8 mouse cellular contexts compared by ENCODE assay signal in the genomic region with DNA sequence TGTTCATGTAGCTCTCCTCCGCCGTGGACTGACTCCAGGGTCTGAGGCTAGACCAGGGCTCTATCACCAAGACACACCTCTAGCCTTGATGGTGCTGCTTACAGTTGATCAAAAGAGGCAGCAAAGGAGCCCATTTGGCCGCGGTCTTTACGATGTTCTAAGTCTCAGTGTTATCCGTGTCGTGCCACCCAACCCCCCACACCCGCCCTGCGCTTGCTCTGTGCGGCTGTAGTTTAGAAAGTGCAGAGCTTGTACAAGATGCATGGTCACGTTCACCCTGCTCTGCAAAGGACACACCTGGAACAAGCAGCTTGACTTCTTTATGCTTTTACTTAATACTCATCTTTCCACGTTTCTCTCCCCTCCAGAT. TPM values are rescaled to one million over a fixed set of nuclear protein-coding genes. Genes with fewer than 3 reads are reported as not detected.
DNase-seq lines count a peak whose midpoint lies in the region; ATAC-seq and TF ChIP-seq lines count a peak whose summit lies in the region.

No protein-coding gene starts in this region.

- peak overlapping the region; percentile 38 for H3K4me2 ChIP-seq in forebrain, postnatal 0 days (ENCODE audit: low read depth)
- H3K4me2 ChIP-seq in liver, embryonic 11.5 days = peak overlapping the region; percentile 85

- WGBS in forebrain, postnatal 0 days = 62% methylated on average over 12 of the region's 12 CpGs
- WGBS in liver, embryonic 11.5 days = 19% methylated on average over 12 of the region's 12 CpGs
- WGBS in olfactory bulb, adult 2 months = 55% methylated on average over 12 of the region's 12 CpGs

- no peak overlapping the region for H3K9ac ChIP-seq in forebrain, postnatal 0 days
- peak overlapping the region; percentile 56 for H3K9ac ChIP-seq in liver, embryonic 11.5 days (ENCODE audit: low read depth, low read length)

- peaks cover 12% of the 10 kb centered on the region for H3K4me1 ChIP-seq in E14TG2a.4 (replicated peaks; ENCODE audit: low read depth, low read length)
- H3K4me1 ChIP-seq in forebrain, postnatal 0 days (ENCODE audit: insufficient read depth) = no peaks in the 10 kb centered on the region
- H3K4me1 ChIP-seq in liver, embryonic 11.5 days (replicated peaks; ENCODE audit: control insufficient read depth, insufficient read depth, low read length) = peaks cover 7% of the 10 kb centered on the region; the same call in 1 of the 2 replicates
- no peaks in the 10 kb centered on the region for H3K4me1 ChIP-seq in olfactory bulb, adult 2 months (ENCODE audit: control insufficient read depth, insufficient read depth, low read length)

- peak; percentile 9 for DNase-seq in adrenal gland, postnatal 25 days
- DNase-seq in adrenal gland, adult 18-20 months (ENCODE audit: low spot score in 2 of 2) = no peak
- no peak for DNase-seq in forebrain, postnatal 0 days
- DNase-seq in liver, embryonic 11.5 days (ENCODE audit: low spot score) = peak; percentile 59
- DNase-seq in cerebellum, adult 8-10 months = no peak
- no peak for DNase-seq in retina, embryonic 14.5 days (ENCODE audit: low spot score)

- no peak overlapping the region for H3K27ac ChIP-seq in forebrain, postnatal 0 days (ENCODE audit: low read depth, low read length)
- H3K27ac ChIP-seq in liver, embryonic 11.5 days (ENCODE audit: low read depth, low read length) = peak overlapping the region; percentile 45; the same call in 1 of the 2 replicates
- no peak overlapping the region for H3K27ac ChIP-seq in olfactory bulb, adult 2 months (ENCODE audit: insufficient read depth, low read depth, low read length)

- ATAC-seq in forebrain, postnatal 0 days = no peak
- ATAC-seq in liver, embryonic 11.5 days (replicated peaks; ENCODE audit: low FRiP score) = peak; percentile 68

- no peaks in the 10 kb centered on the region for H3K9me3 ChIP-seq in E14TG2a.4 (ENCODE audit: low read length)
- H3K9me3 ChIP-seq in forebrain, postnatal 0 days (ENCODE audit: low read length) = no peaks in the 10 kb centered on the region
- H3K9me3 ChIP-seq in liver, embryonic 11.5 days (ENCODE audit: control insufficient read depth, low read length) = no peaks in the 10 kb centered on the region

- 0 out of 2 replicates have a peak, but pooled peaks cover 3% of the 10 kb centered on the region for H3K36me3 ChIP-seq in E14TG2a.4 (ENCODE audit: insufficient read depth, low read length)
- no peaks in the 10 kb centered on the region for H3K36me3 ChIP-seq in forebrain, postnatal 0 days (ENCODE audit: insufficient read depth)
- no peaks in the 10 kb centered on the region for H3K36me3 ChIP-seq in liver, embryonic 11.5 days (ENCODE audit: control insufficient read depth, insufficient read depth, low read length)

- TF ChIP-seq POLR2A in olfactory bulb, adult 2 months (IDR thresholded peaks at IDR 0.05; ENCODE audit: insufficient read depth, low read depth, low read length) = no peak

- peak overlapping the region; percentile 64 for H3K4me3 ChIP-seq in E14TG2a.4 (replicated peaks; ENCODE audit: low read length)
- H3K4me3 ChIP-seq in forebrain, postnatal 0 days (ENCODE audit: low read depth, low read length) = 0 out of 2 replicates have a peak overlapping the region, but pooled peaks have one; percentile 11
- peak overlapping the region; percentile 50 for H3K4me3 ChIP-seq in liver, embryonic 11.5 days (ENCODE audit: low read depth, low read length)
- H3K4me3 ChIP-seq in olfactory bulb, adult 2 months (ENCODE audit: insufficient read depth, low read depth, low read length) = 0 out of 2 replicates have a peak overlapping the region, but pooled peaks have one; percentile 4

- peaks cover 5% of the 10 kb centered on the region; the same call in 1 of the 2 replicates for H3K27me3 ChIP-seq in E14TG2a.4 (ENCODE audit: insufficient read depth, low read length)
- H3K27me3 ChIP-seq in forebrain, postnatal 0 days (ENCODE audit: insufficient read depth, low read length) = no peaks in the 10 kb centered on the region
- H3K27me3 ChIP-seq in liver, embryonic 11.5 days (replicated peaks; ENCODE audit: control insufficient read depth, insufficient read depth, low read length) = no peaks in the 10 kb centered on the region

- TF ChIP-seq CTCF in E14TG2a.4 (conservative IDR thresholded peaks at IDR 0.05; ENCODE audit: low read length) = no peak
- TF ChIP-seq CTCF in forebrain, postnatal 0 days (IDR thresholded peaks at IDR 0.05; ENCODE audit: low read depth) = no peak
- TF ChIP-seq CTCF in olfactory bulb, adult 2 months (IDR thresholded peaks at IDR 0.05; ENCODE audit: insufficient read depth, low read depth, low read length) = no peak

RNA-seq across cellular contexts. Expression of a gene that starts 11.6 kb away (rescaled TPM):
- 17.2 and 21.0 TPM in 2 replicates for total RNA-seq in adrenal gland, postnatal 25 days (2021)
- total RNA-seq in adrenal gland, adult 18-20 months (2021) = 10 to 100 TPM; 20.5 to 36.3 TPM
- 6.5 and 9.6 TPM in 2 replicates for total RNA-seq in forebrain, postnatal 0 days (2014; rRNA removed)
- polyA plus RNA-seq in forebrain, postnatal 0 days (2015; fragmentation: Nextera tagmentation; extraction: Ambion mirVana) = 8.1 and 11.4 TPM in 2 replicates
- polyA plus RNA-seq in liver, embryonic 11.5 days (2014; fragmentation: Nextera tagmentation; extraction: Ambion mirVana) = 16.3 and 19.4 TPM in 2 replicates
- not detected in 2 replicates for polyA plus RNA-seq in olfactory bulb, adult 2 months (2012; ENCODE audit: insufficient read depth, insufficient read length, low replicate concordance, missing spikeins)

RNA-seq across cellular contexts. Expression of a gene that starts 28.6 kb away (rescaled TPM):
- 751 and 795 TPM in 2 replicates for total RNA-seq in adrenal gland, postnatal 25 days (2021)
- 100 to 1,000 TPM; 850 to 888 TPM for total RNA-seq in adrenal gland, adult 18-20 months (2021)
- total RNA-seq in forebrain, postnatal 0 days (2014; rRNA removed) = 1,164 and 1,444 TPM in 2 replicates
- polyA plus RNA-seq in forebrain, postnatal 0 days (2015; fragmentation: Nextera tagmentation; extraction: Ambion mirVana) = 342 and 386 TPM in 2 replicates
- 1,053 and 1,060 TPM in 2 replicates for polyA plus RNA-seq in liver, embryonic 11.5 days (2014; fragmentation: Nextera tagmentation; extraction: Ambion mirVana)
- polyA plus RNA-seq in olfactory bulb, adult 2 months (2012; ENCODE audit: insufficient read depth, insufficient read length, low replicate concordance, missing spikeins) = 449 TPM in 1 of 2 replicates, not detected in the other

Comparison
In these comparisons a context has a peak if more than half of its experiments do, and no peak if none do; other contexts are left out.
1. DNase-seq: peak in adrenal gland, postnatal 25 days (single experiment) and liver, embryonic 11.5 days (single experiment); none in adrenal gland, adult 18-20 months (0 of 2), forebrain, postnatal 0 days (single experiment), cerebellum, adult 8-10 months (single experiment) and retina, embryonic 14.5 days (single experiment).
2. H3K4me3 ChIP-seq: peak in every context shown above with its lines; median percentile 64 in E14TG2a.4; 50 in liver, embryonic 11.5 days; 11 in forebrain, postnatal 0 days; 4 in olfactory bulb, adult 2 months.